9 mouse cellular contexts compared by ENCODE assay signal in the genomic region with DNA sequence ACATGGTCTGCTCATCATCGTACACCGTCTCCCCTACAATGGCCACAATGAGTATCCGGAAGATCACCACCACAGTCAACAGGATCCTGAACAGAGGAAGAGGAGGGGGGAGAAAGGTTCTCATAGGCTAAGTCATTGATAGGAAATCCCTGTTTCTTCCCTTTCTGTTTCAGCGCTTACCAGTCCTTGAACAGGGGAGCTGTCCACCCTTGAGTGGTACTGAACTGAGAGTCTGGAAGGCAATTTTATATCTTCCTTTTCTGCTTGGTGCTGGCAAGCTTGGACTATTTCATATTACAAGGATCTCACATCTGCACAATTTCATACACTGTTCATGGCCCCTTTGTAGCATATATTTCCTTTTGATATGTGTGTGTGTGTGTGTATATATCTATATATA. TPM values are rescaled to one million over a fixed set of nuclear protein-coding genes. Genes with fewer than 3 reads are reported as not detected.
A peak's percentile ranks its signal among the peaks of the same experiment; 100 is the strongest.
DNase-seq lines count a peak whose midpoint lies in the region; ATAC-seq and TF ChIP-seq lines count a peak whose summit lies in the region.
"Had no signal": no experiment of that assay in that cellular context is flagged by ENCODE, and none has a peak within 500 bp of the region (broad histone marks: within the 10 kb centered on the region; RNA-seq: fewer than 3 reads in every experiment).

No protein-coding gene starts in this region.

- ATAC-seq in hindbrain, embryonic 12.5 days (ENCODE audit: low FRiP score): no peak

- no peak overlapping the region for H3K4me3 ChIP-seq in heart, adult 2 months
- H3K4me3 ChIP-seq in hindbrain, embryonic 12.5 days: no peak overlapping the region
- H3K4me3 ChIP-seq: liver, embryonic 13.5 days had no signal

- DNase-seq in heart, postnatal 4 days: peak; percentile 70
- DNase-seq in heart, adult 2 months: no peak
- DNase-seq in adrenal gland, postnatal 14 days: peak; percentile 70
- peak; percentile 15 for DNase-seq in lung, postnatal 36 days
- DNase-seq in yolk sac, embryonic 10.5 days (ENCODE audit: low spot score): peak; percentile 17
- DNase-seq in cerebellum, adult 18-20 months: no peak
- no peak for DNase-seq in heart, adult 9 months (ENCODE audit: low spot score in 2 of 2)
- DNase-seq: liver, embryonic 13.5 days had no signal

- intact Hi-C loops in heart, adult 2 months (cut with DNase I): no loop called here

- H3K27ac ChIP-seq in heart, adult 2 months: no peak overlapping the region
- H3K27ac ChIP-seq in hindbrain, embryonic 12.5 days: no peak overlapping the region
- H3K27ac ChIP-seq: liver, embryonic 13.5 days had no signal

- no peak for TF ChIP-seq POLR2A in heart, adult 2 months (IDR thresholded peaks at IDR 0.05; ENCODE audit: insufficient read depth, low read depth, low read length)

- H3K36me3 ChIP-seq in heart, adult 2 months (ENCODE audit: control insufficient read depth, insufficient read depth, low read length): no peaks in the 10 kb centered on the region
- H3K36me3 ChIP-seq in hindbrain, embryonic 12.5 days: no peaks in the 10 kb centered on the region
- H3K36me3 ChIP-seq: liver, embryonic 13.5 days had no signal

- no peaks in the 10 kb centered on the region for H3K4me1 ChIP-seq in heart, adult 2 months (ENCODE audit: control insufficient read depth, insufficient read depth, low read length)
- peaks cover 7% of the 10 kb centered on the region for H3K4me1 ChIP-seq in hindbrain, embryonic 12.5 days
- H3K4me1 ChIP-seq: liver, embryonic 13.5 days had no signal

- H3K9me3 ChIP-seq in hindbrain, embryonic 12.5 days (replicated peaks): no peaks in the 10 kb centered on the region
- H3K9me3 ChIP-seq: liver, embryonic 13.5 days had no signal

- TF ChIP-seq EP300 in heart, adult 2 months (IDR thresholded peaks at IDR 0.05; ENCODE audit: insufficient read depth, low read depth, low read length): no peak

- H3K4me2 ChIP-seq in hindbrain, embryonic 12.5 days (replicated peaks): 0 out of 2 replicates have a peak overlapping the region, but pooled peaks have one; percentile 0
- H3K4me2 ChIP-seq: liver, embryonic 13.5 days had no signal

- no peak for TF ChIP-seq CTCF in heart, adult 2 months (IDR thresholded peaks at IDR 0.05)

- peaks cover 6% of the 10 kb centered on the region for H3K27me3 ChIP-seq in heart, adult 2 months (ENCODE audit: control insufficient read depth, insufficient read depth, low read length)
- H3K27me3 ChIP-seq in hindbrain, embryonic 12.5 days: peaks cover 46% of the 10 kb centered on the region

- H3K9ac ChIP-seq in heart, adult 2 months (ENCODE audit: low read depth, low read length): no peak overlapping the region
- no peak overlapping the region for H3K9ac ChIP-seq in hindbrain, embryonic 12.5 days
- H3K9ac ChIP-seq: liver, embryonic 13.5 days had no signal

- no peaks in the 10 kb centered on the region for H3K79me2 ChIP-seq in heart, adult 2 months (replicated peaks; ENCODE audit: control insufficient read depth, insufficient read depth, low read length)

- WGBS in heart, adult 2 months: 36% methylated on average over 4 of the region's 4 CpGs
- 44% methylated on average over 4 of the region's 4 CpGs for WGBS in hindbrain, embryonic 12.5 days

RNA-seq across cellular contexts. Expression of a gene that starts 1.6 kb away (rescaled TPM):
- not detected for total RNA-seq in heart, postnatal 4 days (2021)
- not detected for total RNA-seq in heart, adult 2 months (2021)
- 0.06 TPM in 1 of 2 replicates, not detected in the other for polyA plus RNA-seq in heart, adult 2 months (2012; rRNA removed)
- total RNA-seq in adrenal gland, postnatal 14 days (2021): 6.9 and 8.5 TPM in 2 replicates
- 1.6 and 1.7 TPM in 2 replicates for polyA plus RNA-seq in hindbrain, embryonic 12.5 days (2016; fragmentation: Nextera tagmentation; extraction: Ambion mirVana)
- polyA plus RNA-seq: liver, embryonic 13.5 days had no signal

RNA-seq across cellular contexts. Expression of a gene that starts 41.5 kb away (rescaled TPM):
- total RNA-seq in heart, postnatal 4 days (2021): over 10,000 TPM; 17,542 to 18,879 TPM
- over 10,000 TPM in 1 of 2 experiments, 1,000 to 10,000 TPM in 1; 9,778 to 11,260 TPM for total RNA-seq in heart, adult 2 months (2021)
- polyA plus RNA-seq in heart, adult 2 months (2012; rRNA removed): 24,627 and 41,572 TPM in 2 replicates
- 0.44 TPM in 1 of 2 replicates, not detected in the other for total RNA-seq in adrenal gland, postnatal 14 days (2021)
- 33.5 and 138 TPM in 2 replicates for polyA plus RNA-seq in hindbrain, embryonic 12.5 days (2016; fragmentation: Nextera tagmentation; extraction: Ambion mirVana)

Comparison
In these comparisons a context has a peak if more than half of its experiments do, and no peak if none do; other contexts are left out.
1. DNase-seq: peak in heart, postnatal 4 days (single experiment), adrenal gland, postnatal 14 days (single experiment), lung, postnatal 36 days (single experiment) and yolk sac, embryonic 10.5 days (single experiment); none in heart, adult 2 months (0 of 2), cerebellum, adult 18-20 months (0 of 2) and heart, adult 9 months (0 of 2).
2. RNA of a gene that starts 41.5 kb away (total RNA-seq): 17,542 to 18,879 TPM in heart, postnatal 4 days and 9,778 to 11,260 TPM in heart, adult 2 months; 0.44 TPM in adrenal gland, postnatal 14 days; every median in the first group is over 1,000 times any median in the second.